ENCODE assay signal across 8 mouse cellular contexts in the genomic region with DNA sequence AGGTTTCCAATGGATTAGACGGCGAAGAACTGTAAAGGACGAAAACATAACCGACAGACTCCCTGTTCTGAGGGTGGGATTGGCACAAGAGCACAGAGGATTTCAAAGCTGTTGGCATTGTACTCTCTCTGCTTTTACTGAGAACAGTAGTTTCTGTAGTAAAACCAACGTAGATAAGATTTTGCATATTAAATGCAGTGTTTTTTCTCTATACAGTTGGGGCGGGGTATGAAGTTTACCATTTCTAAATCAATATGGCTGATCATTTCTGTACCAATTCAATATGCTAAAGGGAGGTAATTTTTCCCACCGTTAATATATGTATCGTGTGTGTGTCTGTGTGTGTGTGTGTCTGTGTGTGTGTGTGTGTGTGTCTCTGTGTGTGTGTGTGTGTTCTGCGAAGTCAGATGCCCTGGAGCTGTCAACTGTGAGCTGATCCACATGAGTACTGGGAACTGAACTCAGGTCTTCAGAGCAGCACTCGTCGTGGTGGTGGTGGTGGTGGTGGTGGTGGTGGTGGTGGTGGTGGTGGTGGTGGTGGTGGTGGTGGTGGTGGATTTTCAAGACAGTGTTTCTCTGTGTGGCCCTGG. TPM values are rescaled to one million over a fixed set of nuclear protein-coding genes. Genes with fewer than 3 reads are reported as not detected.
DNase-seq lines count a peak whose midpoint lies in the region; ATAC-seq and TF ChIP-seq lines count a peak whose summit lies in the region.

No protein-coding gene starts in this region.

- WGBS in lung, adult 2 months = 24% methylated on average over 11 of the region's 11 CpGs
- 21% methylated on average over 11 of the region's 11 CpGs for WGBS in embryonic facial prominence, embryonic 15.5 days
- 25% methylated on average over 11 of the region's 11 CpGs for WGBS in limb, embryonic 12.5 days
- WGBS in neural tube, embryonic 15.5 days = 8% methylated on average over 9 of the region's 11 CpGs

- no peaks in the 10 kb centered on the region for H3K27me3 ChIP-seq in embryonic facial prominence, embryonic 15.5 days
- no peaks in the 10 kb centered on the region for H3K27me3 ChIP-seq in limb, embryonic 12.5 days
- no peaks in the 10 kb centered on the region for H3K27me3 ChIP-seq in neural tube, embryonic 15.5 days (replicated peaks)

- H3K36me3 ChIP-seq in embryonic facial prominence, embryonic 15.5 days = no peaks in the 10 kb centered on the region
- no peaks in the 10 kb centered on the region for H3K36me3 ChIP-seq in limb, embryonic 12.5 days
- H3K36me3 ChIP-seq in neural tube, embryonic 15.5 days = no peaks in the 10 kb centered on the region

- peak overlapping the region; percentile 74 for H3K27ac ChIP-seq in embryonic facial prominence, embryonic 15.5 days (replicated peaks)
- peak overlapping the region; percentile 84 for H3K27ac ChIP-seq in limb, embryonic 12.5 days
- peak overlapping the region; percentile 85 for H3K27ac ChIP-seq in neural tube, embryonic 15.5 days (replicated peaks)

- 0 out of 2 replicates have a peak overlapping the region, but pooled peaks have one; percentile 15 for H3K9ac ChIP-seq in embryonic facial prominence, embryonic 15.5 days
- H3K9ac ChIP-seq in limb, embryonic 12.5 days (replicated peaks) = peak overlapping the region; percentile 57
- peak overlapping the region; percentile 52 for H3K9ac ChIP-seq in neural tube, embryonic 15.5 days (replicated peaks)

- no peaks in the 10 kb centered on the region for H3K9me3 ChIP-seq in embryonic facial prominence, embryonic 15.5 days (replicated peaks)
- no peaks in the 10 kb centered on the region for H3K9me3 ChIP-seq in limb, embryonic 12.5 days
- no peaks in the 10 kb centered on the region for H3K9me3 ChIP-seq in neural tube, embryonic 15.5 days (replicated peaks)

- H3K4me2 ChIP-seq in embryonic facial prominence, embryonic 15.5 days (replicated peaks) = peak overlapping the region; percentile 55
- peak overlapping the region; percentile 63 for H3K4me2 ChIP-seq in limb, embryonic 12.5 days
- H3K4me2 ChIP-seq in neural tube, embryonic 15.5 days = peak overlapping the region; percentile 54

- no peak for TF ChIP-seq POLR2A in lung, adult 2 months (IDR thresholded peaks at IDR 0.05; ENCODE audit: borderline replicate concordance, extremely low read depth, low read depth, low read length)

- DNase-seq in lung, adult 2 months = no peak
- DNase-seq in lung, postnatal 10 days = no peak
- no peak for DNase-seq in thymus, postnatal 10 days (ENCODE audit: low spot score in 2 of 2)
- no peak for DNase-seq in gastrocnemius, adult 8-10 months (ENCODE audit: low spot score in 2 of 2)
- no peak for DNase-seq in gastrocnemius, postnatal 4 days (ENCODE audit: low spot score in 2 of 2)

- no peak for TF ChIP-seq CTCF in lung, adult 2 months (IDR thresholded peaks at IDR 0.05; ENCODE audit: insufficient read depth, low read length)

- ATAC-seq in embryonic facial prominence, embryonic 15.5 days (ENCODE audit: insufficient number of reproducible peaks, low FRiP score, low TSS enrichment, low read depth) = no peak
- no peak for ATAC-seq in limb, embryonic 12.5 days (ENCODE audit: insufficient number of reproducible peaks, insufficient read depth, low FRiP score, low TSS enrichment, low read depth)
- ATAC-seq in neural tube, embryonic 15.5 days (ENCODE audit: low FRiP score) = peak; percentile 33

- peaks cover 5% of the 10 kb centered on the region; the same call in 1 of the 2 replicates for H3K4me1 ChIP-seq in lung, adult 2 months (ENCODE audit: control insufficient read depth, insufficient read depth, low read length)
- H3K4me1 ChIP-seq in embryonic facial prominence, embryonic 15.5 days = peaks cover 7% of the 10 kb centered on the region; the same call in 1 of the 2 replicates
- H3K4me1 ChIP-seq in limb, embryonic 12.5 days (replicated peaks) = 0 out of 2 replicates have a peak, but pooled peaks cover 6% of the 10 kb centered on the region
- peaks cover under 1% of the 10 kb centered on the region; the same call in 1 of the 2 replicates for H3K4me1 ChIP-seq in neural tube, embryonic 15.5 days

- peak overlapping the region; percentile 70 for H3K4me3 ChIP-seq in lung, adult 2 months (replicated peaks; ENCODE audit: extremely low read depth, low read depth, low read length)
- H3K4me3 ChIP-seq in embryonic facial prominence, embryonic 15.5 days (replicated peaks) = peak overlapping the region; percentile 45
- H3K4me3 ChIP-seq in limb, embryonic 12.5 days (replicated peaks) = peak overlapping the region; percentile 37
- H3K4me3 ChIP-seq in neural tube, embryonic 15.5 days (replicated peaks) = peak overlapping the region; percentile 39

RNA-seq across cellular contexts. Expression of a gene that starts 7.1 kb away (rescaled TPM):
- 8.4 and 9.3 TPM in 2 replicates for polyA plus RNA-seq in lung, adult 2 months (2012; rRNA removed)
- polyA plus RNA-seq in embryonic facial prominence, embryonic 15.5 days (2015; fragmentation: Nextera tagmentation; extraction: Ambion mirVana) = 7.5 and 8.9 TPM in 2 replicates
- polyA plus RNA-seq in limb, embryonic 12.5 days (2016; fragmentation: Nextera tagmentation; extraction: Ambion mirVana) = 8.2 and 8.7 TPM in 2 replicates
- polyA plus RNA-seq in neural tube, embryonic 15.5 days (2015; fragmentation: Nextera tagmentation; extraction: Ambion mirVana) = 6.4 and 8.9 TPM in 2 replicates
- total RNA-seq in gastrocnemius, adult 8-10 months (2022) = 1 to 10 TPM; 3.3 to 5.2 (median 4.1) TPM
- 1 to 10 TPM; 8.3 to 9.1 TPM for total RNA-seq in gastrocnemius, postnatal 4 days (2021)
